Mouse (Mus musculus): ENCODE measurements around the gene Btg1.

The Btg1 gene

DNA sequence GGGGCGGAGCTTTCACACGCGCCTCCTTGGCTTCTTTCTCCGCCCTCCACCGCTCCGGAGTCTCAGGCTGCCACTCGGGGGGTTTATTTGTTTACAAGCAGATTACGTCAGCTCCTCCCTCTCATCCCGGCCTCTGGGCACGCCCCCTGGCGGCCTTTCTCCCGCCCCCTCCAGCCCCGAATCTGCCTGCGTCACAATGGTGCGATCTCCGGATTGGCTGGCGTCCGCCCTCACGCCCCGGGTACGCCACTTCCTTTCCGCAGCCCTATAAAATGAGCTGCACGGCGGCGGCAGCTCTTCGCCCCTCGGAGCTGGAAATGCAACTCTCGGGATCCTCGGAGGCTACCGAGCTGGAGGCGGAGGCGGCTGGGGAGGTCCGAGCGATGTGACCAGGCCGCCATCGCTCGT lies at the start of gene Btg1:
Gene Btg1 (plus strand): TSS at position 298 of the 408 bp plus-strand sequence.
- peak; percentile 97 for DNase-seq (ENCODE audit: low read depth, low spot score)

DNA sequence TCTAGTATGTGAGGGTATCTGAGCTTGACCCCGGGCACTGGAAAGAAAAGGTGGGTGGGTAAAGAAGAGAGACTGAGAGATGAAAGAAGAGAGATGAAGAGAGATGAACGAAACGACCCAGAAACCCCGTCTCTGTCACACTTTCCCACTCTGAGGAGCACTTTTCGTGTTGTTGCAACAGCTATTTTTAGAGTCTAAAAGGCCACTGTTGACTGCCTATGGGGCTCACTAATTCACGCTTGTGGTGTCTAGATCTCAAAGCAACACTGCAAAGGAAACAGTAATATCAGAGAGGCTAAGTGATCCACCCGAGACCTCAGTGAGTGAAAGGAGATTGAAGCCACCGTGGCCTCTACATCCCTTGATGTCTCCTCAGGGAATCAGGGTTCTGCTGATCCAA lies 47.3 kb upstream of the Btg1 start:
- DNase-seq (ENCODE audit: low read depth, low spot score) = no peak

DNA sequence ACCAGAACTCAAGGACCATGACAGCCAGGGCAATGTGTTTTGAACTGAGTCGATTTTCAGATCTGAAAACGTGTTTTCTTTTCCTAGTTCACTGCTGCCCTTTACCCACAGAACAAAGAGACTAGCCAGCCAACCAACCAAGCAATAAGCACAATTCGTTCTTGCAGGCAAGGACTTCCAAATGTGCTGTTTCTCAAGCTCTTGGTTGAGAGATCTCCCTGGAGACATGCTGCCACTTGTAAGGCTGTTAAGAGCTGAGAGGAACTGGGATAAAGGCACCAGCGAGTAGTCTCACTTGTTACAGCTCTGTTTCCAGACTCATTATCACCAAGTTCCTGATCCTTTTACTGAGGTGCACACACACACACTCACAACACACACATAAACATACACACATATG lies 45.6 kb upstream of the Btg1 start:
- no peak for DNase-seq (ENCODE audit: low read depth, low spot score)

DNA sequence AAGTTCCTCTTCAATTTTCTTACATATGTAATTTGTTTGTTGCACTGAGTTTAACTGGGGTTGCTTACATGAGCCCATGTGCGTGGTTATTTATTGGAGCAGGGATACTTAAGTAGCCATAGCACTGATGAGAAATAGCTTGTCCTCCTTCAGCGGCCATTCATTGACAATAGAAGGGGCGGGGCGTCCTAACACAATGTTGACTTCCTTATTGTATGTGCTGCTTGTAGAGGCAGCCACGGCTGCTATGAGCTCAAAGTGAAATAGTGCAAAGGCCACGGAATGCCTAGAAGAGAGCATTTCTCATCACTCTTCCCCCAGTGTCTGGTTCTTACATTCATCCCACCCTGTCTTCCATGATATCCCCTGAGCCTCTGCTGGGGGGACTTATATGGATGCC lies 42.0 kb upstream of the Btg1 start:
- DNase-seq (ENCODE audit: low read depth, low spot score) = no peak

DNA sequence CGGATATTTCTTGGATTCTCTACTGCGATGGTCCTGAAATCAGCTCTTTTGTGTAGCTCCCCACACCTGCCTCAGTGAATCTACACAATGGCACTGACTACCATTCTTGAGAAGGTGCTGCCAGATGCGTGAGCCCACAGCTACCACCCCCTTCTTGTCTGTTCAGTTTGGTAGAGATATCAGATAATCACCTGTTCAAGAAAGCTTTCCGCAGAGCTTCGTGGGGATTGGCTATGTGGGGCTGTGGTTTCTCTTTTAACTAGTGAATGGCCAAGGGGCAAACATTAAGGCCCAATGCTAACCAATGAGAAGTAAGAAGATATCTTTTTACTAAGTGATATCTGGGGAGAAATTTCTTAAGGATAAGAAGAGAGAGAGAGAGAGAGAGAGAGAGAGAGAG lies 41.5 kb upstream of the Btg1 start:
- DNase-seq (ENCODE audit: low read depth, low spot score) = peak; percentile 13

DNA sequence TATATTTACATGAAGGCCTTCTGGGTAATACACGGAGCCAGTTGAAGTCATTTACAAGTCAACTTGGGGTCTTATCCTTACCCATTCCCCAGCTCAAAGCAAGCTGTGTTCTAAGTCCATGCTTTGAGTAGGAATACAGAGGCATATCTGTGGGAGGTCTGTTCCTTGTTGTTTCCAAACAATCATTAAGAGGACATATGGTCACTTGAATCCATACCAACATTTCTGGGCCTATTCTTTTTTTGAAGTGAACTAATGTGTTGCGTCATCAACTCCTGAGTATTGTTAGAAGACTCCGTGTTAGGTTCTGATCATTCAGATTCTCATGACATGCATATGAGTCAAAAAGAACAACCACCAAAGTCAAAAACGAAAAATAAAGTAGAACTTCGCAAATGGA lies 37.9 kb upstream of the Btg1 start:
- no peak for DNase-seq (ENCODE audit: low read depth, low spot score)

DNA sequence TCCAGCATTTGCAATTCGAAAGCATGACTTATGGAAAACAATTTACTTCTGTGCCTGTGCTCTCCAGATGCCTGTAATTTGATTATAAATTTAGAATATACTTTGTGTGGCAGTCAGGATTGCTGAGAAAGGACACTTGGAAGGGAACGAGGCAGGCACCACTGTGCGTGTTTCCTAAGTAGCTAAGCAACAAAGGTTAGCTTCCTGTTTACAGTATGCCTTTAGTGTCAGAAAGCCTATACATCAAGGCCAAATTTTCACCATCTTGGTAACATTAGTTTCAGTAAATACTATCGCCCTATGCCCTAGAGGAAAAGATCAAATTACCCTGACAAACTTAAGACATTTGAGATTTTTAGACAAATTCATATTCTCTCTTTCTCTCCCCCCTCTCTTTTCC lies 37.4 kb upstream of the Btg1 start:
- DNase-seq (ENCODE audit: low read depth, low spot score) = no peak

DNA sequence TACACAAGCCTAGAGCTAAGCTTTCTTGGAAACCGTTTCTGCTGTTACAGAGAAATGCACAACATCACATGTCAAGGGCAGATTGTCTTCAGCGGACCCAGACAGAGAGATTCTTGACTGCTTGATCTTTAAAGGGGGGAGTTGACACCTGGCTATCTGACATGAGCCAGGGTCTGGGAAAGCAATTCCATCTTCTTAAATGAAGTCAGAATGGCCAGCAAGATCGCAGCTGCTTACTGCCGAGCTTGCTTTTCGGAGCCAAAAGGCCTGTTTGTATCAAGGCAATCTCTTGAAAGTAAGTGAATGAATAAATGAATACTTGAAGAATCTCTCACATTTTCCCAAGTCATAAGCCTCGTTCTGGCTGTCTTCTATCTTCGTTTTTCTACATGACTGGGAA lies 36.6 kb upstream of the Btg1 start:
- no peak for DNase-seq (ENCODE audit: low read depth, low spot score)

DNA sequence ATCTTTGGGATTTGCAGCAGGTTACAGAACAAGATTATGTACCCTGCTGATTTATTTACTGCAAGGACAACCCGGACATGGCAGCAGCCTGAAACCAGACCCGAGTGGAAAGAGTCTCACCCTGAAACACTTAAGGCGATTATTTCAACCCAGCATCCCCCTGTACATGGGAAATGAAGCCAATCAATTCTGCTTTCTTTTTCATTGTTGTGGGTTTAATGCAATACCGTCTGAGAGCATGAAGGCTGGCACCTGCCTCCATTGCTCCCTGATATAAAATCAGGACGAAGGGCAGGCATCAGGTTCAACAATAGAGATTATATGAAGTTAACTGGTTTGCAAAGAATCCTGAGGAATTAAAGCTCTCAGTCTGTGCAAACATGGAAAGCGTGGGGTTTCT lies 35.6 kb upstream of the Btg1 start:
- no peak for DNase-seq (ENCODE audit: low read depth, low spot score)

DNA sequence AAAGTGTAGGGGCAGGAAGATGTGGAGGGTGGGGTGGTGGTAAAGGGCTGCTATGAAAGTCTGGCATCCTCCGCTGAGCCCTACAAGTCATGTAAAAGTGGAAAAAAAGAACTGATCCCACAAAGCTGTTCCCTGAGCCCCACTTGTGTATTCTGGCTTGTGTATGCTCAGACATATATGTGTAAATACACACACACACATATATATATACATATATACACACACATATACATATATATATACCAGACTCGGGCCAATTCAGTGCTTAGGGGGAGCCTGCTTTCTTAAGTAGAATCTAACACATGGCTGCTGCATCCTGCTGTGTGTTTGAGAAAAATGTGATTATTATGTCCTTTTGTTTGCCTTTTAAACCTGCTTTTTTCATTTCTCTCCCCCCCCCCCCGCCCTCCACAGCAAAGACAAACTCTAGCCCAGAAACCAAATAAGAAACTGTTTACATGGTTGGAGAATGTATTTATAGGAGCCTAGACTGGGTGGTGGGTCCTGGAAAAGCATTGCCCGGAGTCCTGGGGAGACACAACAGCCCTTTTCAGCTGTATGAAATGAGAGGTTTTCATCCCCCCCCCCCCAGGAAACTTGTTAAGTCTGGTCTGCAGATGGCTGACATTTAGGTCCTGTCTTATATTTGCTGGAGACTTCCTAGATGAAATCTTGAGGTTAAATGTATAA lies 30.5 kb upstream of the Btg1 start:
- no peak for DNase-seq (ENCODE audit: low read depth, low spot score)

DNA sequence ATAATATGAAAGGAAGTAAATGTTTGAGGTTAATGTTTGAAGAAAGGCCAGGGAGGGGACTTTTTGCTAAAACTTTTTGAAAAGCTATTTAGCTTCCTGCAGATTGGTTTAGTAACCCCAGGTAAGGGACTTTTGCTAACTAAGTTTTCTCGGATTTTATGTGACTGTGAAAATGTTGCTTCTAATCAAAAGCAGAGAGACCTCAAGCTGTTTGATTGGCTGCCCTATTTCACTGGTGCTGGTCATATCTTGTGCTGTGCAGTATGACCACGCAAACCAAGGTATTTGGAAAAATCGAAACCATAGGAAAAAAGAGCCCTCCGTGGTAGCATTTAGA lies 30.0 kb upstream of the Btg1 start:
- no peak for DNase-seq (ENCODE audit: low read depth, low spot score)

DNA sequence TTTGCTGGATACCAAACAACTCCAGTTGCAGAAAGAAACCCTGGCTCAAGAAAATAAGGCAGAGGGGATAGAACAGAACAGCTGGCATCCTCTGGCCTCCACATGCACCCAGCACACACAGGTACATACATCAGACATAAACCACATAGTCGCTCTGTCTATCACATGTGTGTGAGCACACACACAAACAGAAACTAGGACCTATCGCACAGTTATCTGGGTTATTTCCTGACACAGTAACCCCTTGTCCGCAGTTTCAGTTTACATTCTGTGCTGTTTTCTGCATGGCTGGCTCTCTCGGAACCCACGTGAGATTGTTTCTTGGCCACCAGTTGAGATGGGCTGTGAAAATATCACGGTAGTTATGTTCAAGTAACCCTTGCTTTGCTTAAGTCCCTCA lies 28.6 kb upstream of the Btg1 start:
- no peak for DNase-seq (ENCODE audit: low read depth, low spot score)

DNA sequence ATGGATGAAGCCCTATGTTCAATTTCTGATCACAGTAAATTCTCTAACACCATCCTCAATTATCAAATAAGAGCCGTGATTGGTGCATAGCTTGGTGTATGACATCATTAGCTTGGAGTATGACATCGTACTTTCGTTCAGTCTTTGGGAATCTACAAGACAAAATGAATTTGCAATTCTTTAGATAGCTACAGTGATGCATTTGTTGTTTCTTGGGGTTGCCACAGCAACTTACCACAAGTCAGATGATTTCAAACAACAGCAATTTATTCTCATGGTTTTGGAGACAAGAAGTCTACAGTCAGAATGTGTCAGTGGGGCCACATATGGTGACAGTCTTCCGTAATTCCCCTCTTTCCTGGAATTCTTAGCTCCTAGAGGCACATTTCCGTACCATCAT lies 27.0 kb upstream of the Btg1 start:
- DNase-seq (ENCODE audit: low read depth, low spot score) = no peak

DNA sequence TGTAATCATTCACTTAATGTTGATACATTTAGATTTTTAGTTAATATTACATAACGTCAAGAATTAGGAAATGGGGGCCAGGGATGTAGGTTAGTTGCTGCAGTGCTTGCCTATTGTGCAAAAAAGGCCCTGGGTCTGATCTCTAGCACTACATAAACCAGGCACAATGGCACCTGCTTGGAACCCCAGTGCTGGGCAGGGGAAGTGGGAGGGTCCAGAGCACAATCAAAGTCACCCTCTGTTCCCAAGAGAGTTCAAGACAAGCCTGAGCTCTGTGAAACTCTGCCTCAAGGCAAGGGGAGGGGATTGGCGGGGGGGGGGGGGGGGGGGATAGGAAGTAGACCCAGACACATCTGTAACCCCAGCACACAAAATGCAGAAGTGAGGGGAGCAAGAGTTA lies 24.7 kb upstream of the Btg1 start:
- DNase-seq (ENCODE audit: low read depth, low spot score) = no peak

DNA sequence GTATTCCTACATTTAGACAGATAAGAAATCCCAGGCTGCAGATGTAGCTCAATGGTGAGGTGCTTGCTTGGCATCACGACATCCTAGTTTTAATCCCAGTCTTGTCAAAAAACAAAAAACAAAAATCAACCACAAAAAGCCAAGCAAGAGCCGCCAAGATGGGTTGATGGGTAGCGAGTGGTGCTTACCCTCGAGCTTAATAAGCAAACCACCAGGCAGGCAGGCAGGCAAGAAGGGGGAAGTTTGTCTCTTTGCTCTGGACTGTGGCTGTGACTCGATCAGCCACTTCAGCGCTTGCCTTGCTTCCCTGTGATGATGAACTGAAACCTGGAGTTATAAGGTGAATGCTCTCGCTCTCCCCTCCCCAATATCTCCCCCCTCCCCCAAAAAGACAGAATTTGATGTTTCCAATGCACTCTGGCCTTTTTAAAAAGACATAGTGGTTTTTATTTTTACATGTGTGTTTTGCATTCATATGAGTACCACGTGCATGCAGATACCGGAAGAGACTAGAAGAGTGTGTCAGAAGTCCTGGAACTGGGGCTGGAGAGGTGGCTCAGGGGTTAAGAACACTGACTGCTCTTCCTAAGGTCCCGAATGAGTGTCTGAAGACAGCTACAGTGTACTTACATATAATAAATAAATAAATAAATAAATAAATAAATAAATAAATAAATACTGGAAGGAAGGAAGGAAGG lies 21.2 kb upstream of the Btg1 start:
- DNase-seq (ENCODE audit: low read depth, low spot score) = no peak

DNA sequence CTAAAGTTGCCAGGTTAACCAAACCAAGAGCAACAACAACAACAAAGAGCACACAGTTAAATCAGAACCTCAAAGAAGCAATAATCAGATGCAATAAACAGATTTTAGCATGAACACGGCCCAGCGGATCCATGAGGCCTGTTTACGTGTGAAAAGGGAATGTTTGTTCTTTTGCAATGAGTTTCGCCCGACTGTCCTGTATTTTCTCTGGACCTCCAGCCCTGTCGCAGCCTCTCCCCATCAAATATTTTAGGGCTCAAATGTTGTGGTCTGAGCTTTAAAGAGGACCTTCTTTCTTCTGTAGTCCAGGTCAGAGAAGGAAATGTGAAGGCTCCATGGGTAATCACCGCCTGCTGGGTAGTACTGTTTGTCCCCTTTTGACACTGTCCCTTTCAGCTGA lies 20.4 kb upstream of the Btg1 start:
- no peak for DNase-seq (ENCODE audit: low read depth, low spot score)

DNA sequence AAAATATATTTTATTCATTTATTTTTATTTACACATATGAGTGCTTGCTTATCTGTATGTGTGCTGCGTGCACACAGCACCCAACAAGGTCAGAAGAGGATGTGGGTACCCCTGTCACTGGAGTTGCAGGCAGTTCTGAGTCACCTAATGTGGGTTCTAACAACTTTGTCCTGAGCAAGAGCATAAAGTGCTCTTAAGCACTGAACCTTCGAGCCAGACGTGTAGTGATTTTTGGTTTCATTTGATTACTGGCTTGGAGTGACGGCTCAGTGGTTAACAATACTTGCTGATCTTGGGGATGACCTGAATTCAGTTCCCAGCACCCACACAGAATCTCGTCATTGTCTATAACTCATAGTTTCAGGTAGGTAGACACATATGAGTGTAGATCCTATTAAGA lies 17.2 kb upstream of the Btg1 start:
- no peak for DNase-seq (ENCODE audit: low read depth, low spot score)

DNA sequence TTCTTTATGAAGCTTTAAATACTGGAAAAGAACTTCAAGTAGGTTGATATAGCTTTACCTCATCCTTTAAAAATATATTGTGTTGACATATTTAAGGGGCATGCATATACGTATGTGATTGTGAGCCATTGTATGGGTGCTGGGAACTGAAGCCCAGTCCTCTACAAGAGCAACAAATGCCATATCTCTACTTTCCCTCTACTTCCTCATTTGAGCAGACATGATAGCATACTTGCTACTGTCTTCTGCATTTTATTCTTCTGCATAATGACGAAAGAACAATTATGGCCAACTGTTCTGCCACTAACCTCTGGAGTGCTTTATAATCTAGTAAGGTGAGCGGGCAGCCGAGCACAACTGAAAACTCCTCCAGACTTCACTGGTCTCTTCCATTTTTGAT lies 15.1 kb upstream of the Btg1 start:
- DNase-seq (ENCODE audit: low read depth, low spot score) = no peak

DNA sequence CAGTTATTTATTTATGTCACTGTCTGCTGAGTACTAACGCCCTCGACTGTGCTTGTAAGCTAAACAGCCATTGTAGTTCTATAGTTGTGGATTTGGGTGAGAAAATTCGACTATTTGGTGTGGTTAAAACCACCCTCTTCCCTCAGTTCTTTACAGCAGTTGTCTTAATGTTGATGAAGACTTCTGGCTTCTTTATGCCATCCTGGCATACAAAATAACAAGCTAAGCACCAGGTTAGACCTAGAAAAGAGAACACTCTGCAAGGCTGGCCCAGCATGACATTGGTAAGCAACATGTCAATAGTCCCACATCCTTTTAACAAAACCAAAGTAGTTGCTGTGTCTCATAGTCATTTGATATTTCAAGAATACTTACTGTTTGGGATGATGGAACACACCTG lies 14.5 kb upstream of the Btg1 start:
- no peak for DNase-seq (ENCODE audit: low read depth, low spot score)

DNA sequence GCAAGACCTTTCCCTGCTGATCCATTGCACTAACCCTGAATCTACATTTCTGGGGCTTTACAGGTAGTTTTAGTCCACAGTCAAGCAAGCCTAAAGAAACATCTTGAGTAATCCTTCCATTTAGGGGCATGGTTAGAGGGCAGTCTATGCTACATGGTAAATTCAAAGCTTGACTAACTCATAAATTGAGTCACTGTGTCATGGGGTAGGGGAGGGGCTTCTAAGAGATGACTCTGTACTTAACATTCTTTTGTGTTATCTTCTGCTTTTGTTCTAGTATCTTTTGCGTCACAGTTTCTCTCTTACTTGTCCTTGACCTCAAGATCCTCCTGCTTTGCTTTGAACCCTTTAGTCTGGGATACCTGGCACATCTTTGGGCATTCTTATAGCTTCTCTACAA lies 11.6 kb upstream of the Btg1 start:
- no peak for DNase-seq (ENCODE audit: low read depth, low spot score)

DNA sequence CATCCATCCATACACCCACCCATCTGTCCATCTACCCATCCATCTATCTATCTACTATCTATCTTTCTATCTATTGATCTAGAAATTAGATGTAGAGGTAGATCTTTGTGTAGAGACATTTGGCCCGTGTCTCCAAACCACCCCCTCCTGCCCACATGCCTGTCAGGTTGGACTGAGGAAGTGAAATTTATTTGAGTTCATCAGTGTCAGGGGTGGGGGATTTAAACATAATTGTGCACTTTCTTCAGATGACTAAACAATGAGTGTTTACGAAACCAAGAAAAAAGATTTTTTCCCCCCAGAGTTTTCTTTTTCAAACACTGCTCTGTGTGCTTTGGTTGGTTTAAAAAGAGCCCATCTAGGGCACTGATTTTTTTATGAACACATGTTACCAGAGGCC lies 10.9 kb upstream of the Btg1 start:
- no peak for DNase-seq (ENCODE audit: low read depth, low spot score)

DNA sequence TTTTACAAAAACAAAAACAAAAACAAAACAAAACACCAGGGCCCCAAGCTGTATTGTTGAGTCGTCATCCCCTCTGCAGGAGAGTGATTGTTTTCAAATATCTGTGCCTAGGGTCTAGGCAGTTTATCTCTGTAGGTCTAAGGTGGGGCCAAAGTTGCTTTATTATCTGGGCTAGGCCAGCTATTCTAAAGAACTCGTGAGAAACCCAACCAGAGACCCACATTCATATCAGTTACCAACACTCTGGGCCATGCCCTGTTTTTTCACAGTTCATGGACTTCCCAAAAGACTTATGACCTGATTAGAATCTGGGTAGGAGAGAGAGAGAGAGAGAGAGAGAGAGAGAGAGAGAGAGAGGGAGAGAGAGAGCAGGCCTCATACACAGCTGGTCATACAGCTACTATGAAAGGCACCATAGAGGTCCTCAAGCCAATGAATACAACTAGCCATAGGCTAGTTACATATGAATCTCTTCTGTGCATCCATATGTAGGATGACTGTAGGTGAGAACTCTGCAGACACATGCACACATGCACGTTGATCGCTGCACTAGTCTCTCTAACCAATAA lies 9.1 kb upstream of the Btg1 start:
- no peak for DNase-seq (ENCODE audit: low read depth, low spot score)
